Mouse (Mus musculus): Measurements from ENCODE around the gene Smg7. TPM values are rescaled to one million over a fixed set of nuclear protein-coding genes. Genes with fewer than 3 reads are reported as not detected.
A peak's percentile ranks its signal among the peaks of the same experiment; 100 is the strongest.

Gene Smg7
- polyA plus RNA-seq, 1 experiment = 49.0 TPM

DNA sequence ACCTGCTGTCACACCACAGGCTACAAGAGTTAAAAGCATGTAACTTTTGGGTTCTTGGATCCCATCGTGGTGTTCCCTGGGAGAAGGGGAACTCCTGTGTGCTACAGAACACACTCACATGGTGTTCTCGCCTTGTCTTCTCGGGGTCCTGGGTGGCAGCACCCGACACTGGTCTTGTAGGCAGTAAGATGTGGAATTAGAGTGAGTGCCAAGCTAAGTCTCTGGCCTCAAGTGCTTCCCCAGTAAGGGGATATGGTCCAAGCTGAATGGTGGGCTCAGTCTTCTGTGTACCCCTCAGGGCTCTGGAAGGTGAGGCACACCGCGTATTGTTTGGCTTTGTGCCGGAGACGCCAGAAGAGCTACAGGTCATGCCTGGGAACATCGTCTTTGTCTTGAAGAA lies 72.4 kb downstream of the Smg7 start:
- Histone ChIP-seq H3K4me3 (ENCODE audit: insufficient read depth, low read length) (no peak overlapping the region), H3K27ac (ENCODE audit: insufficient read depth, low read length) (no peak overlapping the region), H3K4me1 (ENCODE audit: control insufficient read depth, insufficient read depth, low read length) (no peaks in the 10 kb centered on the region)
- TF ChIP-seq POLR2A (IDR thresholded peaks at IDR 0.05; ENCODE audit: low read depth, low read length) (no peak), CTCF (IDR thresholded peaks at IDR 0.05; ENCODE audit: borderline replicate concordance, insufficient read depth, low read length) (no peak)

DNA sequence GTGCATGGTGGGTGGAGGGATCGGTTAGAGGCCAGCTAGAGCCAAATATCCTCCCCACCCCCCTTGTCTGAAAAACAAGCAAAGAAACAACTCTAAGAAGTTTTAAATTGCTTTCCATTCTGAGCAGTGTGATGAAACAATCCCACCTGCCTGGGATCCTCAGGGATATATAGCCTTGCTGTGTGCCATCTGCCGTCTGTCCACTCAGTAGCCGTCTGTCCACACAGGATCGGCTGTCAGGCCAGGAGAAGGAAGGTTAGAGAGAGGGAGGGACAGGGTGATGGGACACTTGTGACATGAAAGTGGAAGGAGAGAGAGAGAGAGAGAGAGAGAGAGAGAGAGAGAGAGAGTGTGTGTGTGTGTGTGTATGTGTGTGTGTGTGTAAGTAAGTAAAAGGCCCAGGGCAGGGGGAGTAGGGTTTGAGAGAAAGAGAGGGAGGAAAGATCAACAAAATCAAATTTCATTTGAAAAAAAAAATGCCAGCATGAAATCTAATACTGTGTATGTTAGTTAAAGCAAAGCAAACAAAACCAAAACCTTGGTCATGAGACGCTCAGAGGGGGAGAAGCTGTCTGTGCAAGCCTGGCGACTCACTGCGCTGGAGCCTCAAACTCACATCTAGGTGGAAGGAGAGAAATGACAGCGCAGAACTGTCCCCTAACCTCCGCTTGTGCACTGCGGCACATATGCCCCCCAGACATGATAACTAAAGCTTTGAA lies 73.7 kb downstream of the Smg7 start:
- Histone ChIP-seq H3K4me3 (ENCODE audit: insufficient read depth, low read length) (no peak overlapping the region), H3K4me1 (ENCODE audit: control insufficient read depth, insufficient read depth, low read length) (no peaks in the 10 kb centered on the region), H3K27ac (ENCODE audit: insufficient read depth, low read length) (no peak overlapping the region)
- no peak for TF ChIP-seq POLR2A (IDR thresholded peaks at IDR 0.05; ENCODE audit: low read depth, low read length)
- TF ChIP-seq CTCF (IDR thresholded peaks at IDR 0.05; ENCODE audit: borderline replicate concordance, insufficient read depth, low read length) = no peak

DNA sequence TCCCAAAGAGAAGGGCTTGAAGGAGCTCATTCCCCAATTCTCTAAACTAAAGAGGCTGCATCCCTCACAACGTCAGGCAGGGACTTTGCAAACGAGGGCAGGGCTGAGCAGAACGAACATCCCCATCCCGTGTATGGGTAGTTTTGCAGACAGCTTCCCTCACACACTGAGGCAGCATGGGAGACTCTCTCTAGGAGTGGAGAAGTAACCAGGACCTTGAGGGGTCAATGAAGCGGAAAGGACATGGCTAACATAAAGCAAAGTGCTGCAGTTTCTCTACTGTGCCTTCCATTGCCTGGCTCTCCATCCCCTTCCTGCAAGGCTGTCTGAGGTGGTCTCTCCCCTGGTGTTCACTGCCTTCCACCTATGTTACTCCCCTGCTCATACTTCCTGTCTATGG lies 74.3 kb downstream of the Smg7 start:
- no peak overlapping the region for H3K27ac ChIP-seq (ENCODE audit: insufficient read depth, low read length)

DNA sequence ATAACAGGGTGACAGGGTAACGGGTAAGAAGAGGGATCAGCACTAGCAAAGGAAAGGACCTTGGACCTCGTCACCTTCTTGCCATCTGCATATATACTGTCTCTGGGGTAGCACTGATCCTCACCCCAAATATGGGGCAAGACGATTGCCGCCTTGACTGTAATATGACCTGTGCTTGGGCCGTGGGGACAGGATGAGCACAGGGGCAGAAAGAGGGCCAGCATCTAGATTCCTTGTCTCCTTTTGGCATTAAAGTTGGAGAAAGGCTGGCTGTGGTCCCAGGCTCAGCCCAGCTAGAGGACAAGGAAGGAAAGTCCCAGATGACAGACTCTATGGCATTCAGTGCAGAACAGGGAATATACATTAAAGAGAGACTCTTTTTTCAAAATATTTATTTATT lies 76.0 kb downstream of the Smg7 start:
- H3K27ac ChIP-seq (ENCODE audit: insufficient read depth, low read length) = no peak overlapping the region
- no peak for TF ChIP-seq CTCF (IDR thresholded peaks at IDR 0.05; ENCODE audit: borderline replicate concordance, insufficient read depth, low read length)
- no peak for TF ChIP-seq POLR2A (IDR thresholded peaks at IDR 0.05; ENCODE audit: low read depth, low read length)
- peaks cover 3% of the 10 kb centered on the region; the same call in 1 of the 2 replicates for H3K4me1 ChIP-seq (ENCODE audit: control insufficient read depth, insufficient read depth, low read length)

More for the DNA sequence above, 74.3 kb downstream of the Smg7 start:
- TF ChIP-seq CTCF (IDR thresholded peaks at IDR 0.05; ENCODE audit: borderline replicate concordance, insufficient read depth, low read length) (no peak), POLR2A (IDR thresholded peaks at IDR 0.05; ENCODE audit: low read depth, low read length) (no peak)
- H3K4me3 ChIP-seq (ENCODE audit: insufficient read depth, low read length) = no peak overlapping the region
- H3K4me1 ChIP-seq (ENCODE audit: control insufficient read depth, insufficient read depth, low read length) = no peaks in the 10 kb centered on the region

DNA sequence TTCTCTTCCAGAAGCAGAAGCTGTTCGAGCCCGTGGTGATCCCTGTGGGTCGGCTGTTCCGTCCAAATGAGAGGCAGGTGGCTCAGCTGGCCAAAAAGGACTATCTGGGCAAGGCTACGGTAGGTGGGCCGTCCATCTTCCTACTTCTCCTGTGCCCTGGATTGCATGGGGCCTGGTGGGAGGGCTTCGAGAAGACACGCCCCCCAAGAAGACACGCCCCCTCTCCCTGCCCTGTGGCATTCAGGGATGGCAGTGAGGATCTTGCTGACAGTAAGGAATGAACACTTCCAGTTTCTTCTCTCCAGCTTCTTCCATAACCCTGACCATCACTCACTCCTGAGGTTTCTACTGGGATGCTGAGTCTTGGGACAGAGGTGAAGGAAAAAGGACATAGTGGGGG lies 78.2 kb downstream of the Smg7 start:
- Histone ChIP-seq H3K27ac (ENCODE audit: insufficient read depth, low read length) (no peak overlapping the region), H3K4me1 (ENCODE audit: control insufficient read depth, insufficient read depth, low read length) (peaks cover 6% of the 10 kb centered on the region; the same call in 1 of the 2 replicates), H3K4me3 (ENCODE audit: insufficient read depth, low read length) (no peak overlapping the region)
- TF ChIP-seq POLR2A (IDR thresholded peaks at IDR 0.05; ENCODE audit: low read depth, low read length) (no peak), CTCF (IDR thresholded peaks at IDR 0.05; ENCODE audit: borderline replicate concordance, insufficient read depth, low read length) (no peak)

More for the DNA sequence above, 76.0 kb downstream of the Smg7 start:
- no peak overlapping the region for H3K4me3 ChIP-seq (ENCODE audit: insufficient read depth, low read length)

DNA sequence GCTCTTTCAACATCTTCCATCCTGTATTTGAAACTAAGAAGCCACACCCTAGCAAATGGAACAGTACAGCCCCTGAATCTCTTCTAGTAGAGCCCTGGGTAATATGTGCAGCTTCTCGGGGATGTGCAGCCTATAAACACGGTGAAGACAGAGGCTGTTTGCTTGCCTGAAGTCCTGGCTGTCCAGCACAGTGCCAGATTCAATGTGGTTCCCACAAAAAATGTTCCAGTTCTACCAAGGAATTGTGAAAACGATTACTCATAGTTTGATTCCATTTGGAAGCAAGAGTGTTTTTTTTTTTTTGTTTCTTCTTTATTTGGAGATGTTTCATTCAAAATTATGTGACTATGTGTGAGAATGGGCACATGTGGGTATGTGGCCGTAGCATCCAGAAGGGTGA lies 80.7 kb downstream of the Smg7 start:
- Histone ChIP-seq H3K27ac (ENCODE audit: insufficient read depth, low read length) (peak overlapping the region; percentile 41), H3K4me1 (ENCODE audit: control insufficient read depth, insufficient read depth, low read length) (peaks cover 6% of the 10 kb centered on the region; the same call in 1 of the 2 replicates), H3K4me3 (ENCODE audit: insufficient read depth, low read length) (no peak overlapping the region)
- no peak for TF ChIP-seq CTCF (IDR thresholded peaks at IDR 0.05; ENCODE audit: borderline replicate concordance, insufficient read depth, low read length)
- no peak for TF ChIP-seq POLR2A (IDR thresholded peaks at IDR 0.05; ENCODE audit: low read depth, low read length)

DNA sequence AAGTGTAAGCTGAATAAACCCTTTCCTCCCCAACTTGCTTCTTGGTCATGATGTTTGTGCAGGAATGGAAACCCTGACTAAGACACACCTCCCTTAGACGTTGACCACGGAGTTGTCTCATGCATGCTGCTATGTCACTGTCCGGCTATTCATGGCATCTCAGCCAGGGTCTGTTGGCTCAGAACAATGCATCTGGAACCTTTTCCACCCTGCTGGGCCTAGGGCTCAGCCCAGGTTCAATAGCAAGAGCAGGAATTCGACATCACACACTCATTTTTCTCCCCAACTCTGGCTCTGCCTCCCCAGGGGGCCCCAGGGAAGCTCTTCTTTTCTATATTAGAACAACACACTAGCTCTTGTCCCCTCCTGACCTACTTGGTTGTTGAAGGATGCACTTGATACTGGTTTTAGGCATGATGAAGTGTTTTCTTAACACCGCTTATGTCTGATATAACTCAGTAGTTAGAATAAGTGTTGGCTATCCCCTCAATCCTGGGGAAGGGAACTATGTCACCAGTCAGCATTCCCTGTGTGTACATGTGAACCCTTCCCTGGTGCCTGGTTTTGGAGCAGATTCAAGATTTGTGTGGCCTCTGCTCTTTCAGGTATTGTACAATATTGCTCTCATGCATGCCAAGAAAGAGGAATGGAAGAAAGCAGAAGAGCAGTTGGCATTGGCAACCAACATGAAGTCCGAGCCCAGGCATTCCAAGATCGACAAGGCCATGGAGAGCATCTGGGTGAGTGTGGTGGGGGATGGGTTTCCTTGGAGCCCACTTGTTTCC lies 81.3 kb downstream of the Smg7 start:
- Histone ChIP-seq H3K4me1 (ENCODE audit: control insufficient read depth, insufficient read depth, low read length) (peaks cover 6% of the 10 kb centered on the region; the same call in 1 of the 2 replicates), H3K4me3 (ENCODE audit: insufficient read depth, low read length) (no peak overlapping the region), H3K27ac (ENCODE audit: insufficient read depth, low read length) (peak overlapping the region; percentile 41)
- TF ChIP-seq POLR2A (IDR thresholded peaks at IDR 0.05; ENCODE audit: low read depth, low read length) = no peak

DNA sequence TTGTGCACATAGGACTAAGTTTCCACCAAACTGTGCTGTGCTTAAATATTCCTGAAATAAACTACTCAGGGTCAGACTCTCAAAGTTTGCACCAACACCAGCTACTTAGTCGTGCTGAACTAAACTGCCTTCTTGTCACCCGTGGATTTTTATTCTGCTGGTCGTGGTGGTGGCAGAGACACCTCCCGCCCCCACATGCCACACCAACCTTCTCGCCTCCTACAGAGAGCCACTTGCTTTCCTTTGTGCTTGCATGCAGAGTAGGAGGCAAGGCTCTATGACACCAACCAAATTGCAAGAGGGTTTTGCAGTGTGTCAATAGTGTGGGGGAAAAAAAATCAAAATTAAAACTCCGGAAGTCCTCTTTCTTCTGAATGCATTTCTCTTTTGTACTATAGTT lies 82.9 kb downstream of the Smg7 start:
- TF ChIP-seq CTCF (IDR thresholded peaks at IDR 0.05; ENCODE audit: borderline replicate concordance, insufficient read depth, low read length) = no peak
- no peak for TF ChIP-seq POLR2A (IDR thresholded peaks at IDR 0.05; ENCODE audit: low read depth, low read length)
- Histone ChIP-seq H3K27ac (ENCODE audit: insufficient read depth, low read length) (no peak overlapping the region), H3K4me1 (ENCODE audit: control insufficient read depth, insufficient read depth, low read length) (peaks cover 6% of the 10 kb centered on the region; the same call in 1 of the 2 replicates), H3K4me3 (ENCODE audit: insufficient read depth, low read length) (no peak overlapping the region)

DNA sequence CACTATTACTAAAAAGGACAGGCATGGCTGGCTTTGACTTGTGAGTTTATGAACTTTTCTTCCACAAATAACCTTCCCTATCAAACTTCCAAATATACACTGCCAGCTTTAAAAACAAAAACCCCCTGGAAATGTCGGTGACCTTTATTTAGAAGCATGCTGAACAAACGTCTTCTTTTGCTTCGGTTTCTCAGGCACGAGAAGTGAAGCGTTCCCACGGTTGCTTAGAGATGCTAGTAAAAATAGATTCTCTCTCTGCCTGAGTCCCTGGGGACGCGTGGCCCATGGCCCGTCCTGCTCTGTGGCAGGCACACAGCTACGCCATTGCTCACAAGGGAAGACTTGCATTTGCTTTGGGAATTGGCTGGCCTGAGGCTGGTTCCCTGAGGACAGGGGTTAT lies 84.7 kb downstream of the Smg7 start:
- H3K4me1 ChIP-seq (ENCODE audit: control insufficient read depth, insufficient read depth, low read length) = peaks cover 6% of the 10 kb centered on the region; the same call in 1 of the 2 replicates
- no peak overlapping the region for H3K27ac ChIP-seq (ENCODE audit: insufficient read depth, low read length)
- TF ChIP-seq POLR2A (IDR thresholded peaks at IDR 0.05; ENCODE audit: low read depth, low read length) (no peak), CTCF (IDR thresholded peaks at IDR 0.05; ENCODE audit: borderline replicate concordance, insufficient read depth, low read length) (no peak)
- H3K4me3 ChIP-seq (ENCODE audit: insufficient read depth, low read length) = no peak overlapping the region

Data from embryonic fibroblast, embryonic 13.5 days (primary cell).